Mouse (Mus musculus): ENCODE results near the gene Cmss1. TPM values are rescaled to one million over a fixed set of nuclear protein-coding genes. Genes with fewer than 3 reads are reported as not detected.

Cmss1 gene
- polyA plus RNA-seq, 1 experiment = 2.8 TPM

- no peaks in the 10 kb centered on the region for H3K9me3 ChIP-seq (ENCODE audit: control insufficient read depth, low read length)
- TF ChIP-seq TAL1 (IDR thresholded peaks at IDR 0.05; ENCODE audit: low read length) = no peak
- TF ChIP-seq GATA1 (IDR thresholded peaks at IDR 0.05; ENCODE audit: low read length) = no peak
- peaks cover 38% of the 10 kb centered on the region for H3K27me3 ChIP-seq (ENCODE audit: control insufficient read depth)
- H3K4me3 ChIP-seq (replicated peaks) = no peak overlapping the region
- peaks cover 3% of the 10 kb centered on the region for H3K4me1 ChIP-seq (ENCODE audit: control insufficient read depth)
- no peaks in the 10 kb centered on the region for H3K36me3 ChIP-seq (ENCODE audit: control insufficient read depth)
Observed at GRCm38 (mm10) chr16:57550817-57551216, 55.8 kb downstream of the Cmss1 start.

DNA sequence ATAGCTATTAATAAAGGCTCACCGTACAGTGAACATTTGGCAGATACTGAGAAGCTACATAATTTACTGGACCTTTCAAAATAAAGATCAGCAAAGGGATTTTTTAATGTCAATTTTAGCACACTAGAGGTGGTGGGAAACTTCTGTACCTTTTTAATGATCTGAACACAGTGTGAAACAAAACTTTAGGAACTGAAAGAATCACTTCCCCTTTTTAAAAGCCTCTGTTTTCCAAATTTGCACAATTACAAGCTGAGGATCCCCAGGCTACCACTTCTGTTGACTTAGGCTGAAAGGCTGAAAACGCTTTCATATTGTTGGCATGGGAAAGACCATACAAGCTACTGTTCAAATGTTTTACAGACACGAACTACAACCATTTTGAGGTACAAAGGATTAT lies 56.6 kb downstream of the Cmss1 start:
- Histone ChIP-seq H3K9me3 (ENCODE audit: control insufficient read depth, low read length) (no peaks in the 10 kb centered on the region), H3K4me3 (replicated peaks) (no peak overlapping the region), H3K4me1 (ENCODE audit: control insufficient read depth) (peaks cover 3% of the 10 kb centered on the region), H3K36me3 (ENCODE audit: control insufficient read depth) (no peaks in the 10 kb centered on the region), H3K27me3 (ENCODE audit: control insufficient read depth) (peaks cover 38% of the 10 kb centered on the region)
- TF ChIP-seq GATA1 (IDR thresholded peaks at IDR 0.05; ENCODE audit: low read length) = no peak
- no peak for TF ChIP-seq TAL1 (IDR thresholded peaks at IDR 0.05; ENCODE audit: low read length)

GRCm38 (mm10) chr16:57549061-57550037 lies 57.3 kb downstream of the Cmss1 start:
- Histone ChIP-seq H3K4me3 (replicated peaks) (peak overlapping the region; percentile 41), H3K4me1 (ENCODE audit: control insufficient read depth) (peaks cover 3% of the 10 kb centered on the region), H3K36me3 (ENCODE audit: control insufficient read depth) (no peaks in the 10 kb centered on the region), H3K27me3 (ENCODE audit: control insufficient read depth) (peaks cover 38% of the 10 kb centered on the region), H3K9me3 (ENCODE audit: control insufficient read depth, low read length) (no peaks in the 10 kb centered on the region)
- TF ChIP-seq TAL1 (IDR thresholded peaks at IDR 0.05; ENCODE audit: low read length) (no peak), GATA1 (IDR thresholded peaks at IDR 0.05; ENCODE audit: low read length) (no peak)

- Histone ChIP-seq H3K9me3 (ENCODE audit: control insufficient read depth, low read length) (no peaks in the 10 kb centered on the region), H3K27me3 (ENCODE audit: control insufficient read depth) (peaks cover 38% of the 10 kb centered on the region), H3K36me3 (ENCODE audit: control insufficient read depth) (no peaks in the 10 kb centered on the region), H3K4me3 (replicated peaks) (peak overlapping the region; percentile 41), H3K4me1 (ENCODE audit: control insufficient read depth) (peaks cover 3% of the 10 kb centered on the region)
- no peak for TF ChIP-seq TAL1 (IDR thresholded peaks at IDR 0.05; ENCODE audit: low read length)
- no peak for TF ChIP-seq GATA1 (IDR thresholded peaks at IDR 0.05; ENCODE audit: low read length)
Observed at GRCm38 (mm10) chr16:57548608-57549007, 58.1 kb downstream of the Cmss1 start.

GRCm38 (mm10) chr16:57546355-57546754 lies 60.3 kb downstream of the Cmss1 start:
- peaks cover 38% of the 10 kb centered on the region for H3K27me3 ChIP-seq (ENCODE audit: control insufficient read depth)
- H3K9me3 ChIP-seq (ENCODE audit: control insufficient read depth, low read length) = 0 out of 2 replicates have a peak, but pooled peaks cover 2% of the 10 kb centered on the region
- no peaks in the 10 kb centered on the region for H3K36me3 ChIP-seq (ENCODE audit: control insufficient read depth)
- no peak overlapping the region for H3K4me3 ChIP-seq (replicated peaks)
- H3K4me1 ChIP-seq (ENCODE audit: control insufficient read depth) = peaks cover 3% of the 10 kb centered on the region
- TF ChIP-seq GATA1 (IDR thresholded peaks at IDR 0.05; ENCODE audit: low read length) (no peak), TAL1 (IDR thresholded peaks at IDR 0.05; ENCODE audit: low read length) (no peak)

DNA sequence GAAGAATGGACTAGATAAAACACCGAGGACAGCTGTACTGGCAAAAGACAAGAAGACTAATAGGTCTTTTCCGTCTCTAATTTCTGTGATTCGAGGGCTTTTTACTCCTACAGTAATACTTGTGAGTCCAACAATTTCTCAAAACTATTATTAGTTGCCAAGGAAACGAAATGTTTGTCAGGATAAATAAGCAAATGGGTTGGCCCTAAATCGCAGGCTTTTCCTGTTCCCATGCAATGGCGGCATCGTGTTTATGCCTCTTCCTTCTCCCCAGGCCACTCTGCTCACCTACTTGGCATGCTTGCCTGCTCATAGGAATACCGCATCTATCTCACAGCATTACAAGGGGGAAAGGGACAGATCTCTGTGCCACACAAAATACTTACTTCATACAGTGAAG lies 62.2 kb downstream of the Cmss1 start:
- Histone ChIP-seq H3K9me3 (ENCODE audit: control insufficient read depth, low read length) (0 out of 2 replicates have a peak, but pooled peaks cover 2% of the 10 kb centered on the region), H3K4me1 (ENCODE audit: control insufficient read depth) (peaks cover 3% of the 10 kb centered on the region), H3K4me3 (replicated peaks) (no peak overlapping the region), H3K36me3 (ENCODE audit: control insufficient read depth) (no peaks in the 10 kb centered on the region), H3K27me3 (ENCODE audit: control insufficient read depth) (peaks cover 23% of the 10 kb centered on the region)
- TF ChIP-seq GATA1 (IDR thresholded peaks at IDR 0.05; ENCODE audit: low read length) = no peak
- TF ChIP-seq TAL1 (IDR thresholded peaks at IDR 0.05; ENCODE audit: low read length) = no peak

- Histone ChIP-seq H3K4me1 (ENCODE audit: control insufficient read depth) (no peaks in the 10 kb centered on the region; the same call in none of the 2 replicates), H3K4me3 (replicated peaks) (no peak overlapping the region), H3K9me3 (ENCODE audit: control insufficient read depth, low read length) (0 out of 2 replicates have a peak, but pooled peaks cover 2% of the 10 kb centered on the region), H3K36me3 (ENCODE audit: control insufficient read depth) (no peaks in the 10 kb centered on the region), H3K27me3 (ENCODE audit: control insufficient read depth) (peaks cover 11% of the 10 kb centered on the region)
- TF ChIP-seq TAL1 (IDR thresholded peaks at IDR 0.05; ENCODE audit: low read length) (no peak), GATA1 (IDR thresholded peaks at IDR 0.05; ENCODE audit: low read length) (no peak)
Observed at GRCm38 (mm10) chr16:57543243-57543642, 63.4 kb downstream of the Cmss1 start.

- no peaks in the 10 kb centered on the region; the same call in none of the 2 replicates for H3K4me1 ChIP-seq (ENCODE audit: control insufficient read depth)
- no peaks in the 10 kb centered on the region for H3K36me3 ChIP-seq (ENCODE audit: control insufficient read depth)
- no peaks in the 10 kb centered on the region for H3K9me3 ChIP-seq (ENCODE audit: control insufficient read depth, low read length)
- H3K4me3 ChIP-seq (replicated peaks) = no peak overlapping the region
- TF ChIP-seq TAL1 (IDR thresholded peaks at IDR 0.05; ENCODE audit: low read length) (no peak), GATA1 (IDR thresholded peaks at IDR 0.05; ENCODE audit: low read length) (no peak)
- no peaks in the 10 kb centered on the region for H3K27me3 ChIP-seq (ENCODE audit: control insufficient read depth)
Observed at GRCm38 (mm10) chr16:57536511-57536910, 70.2 kb downstream of the Cmss1 start.

DNA sequence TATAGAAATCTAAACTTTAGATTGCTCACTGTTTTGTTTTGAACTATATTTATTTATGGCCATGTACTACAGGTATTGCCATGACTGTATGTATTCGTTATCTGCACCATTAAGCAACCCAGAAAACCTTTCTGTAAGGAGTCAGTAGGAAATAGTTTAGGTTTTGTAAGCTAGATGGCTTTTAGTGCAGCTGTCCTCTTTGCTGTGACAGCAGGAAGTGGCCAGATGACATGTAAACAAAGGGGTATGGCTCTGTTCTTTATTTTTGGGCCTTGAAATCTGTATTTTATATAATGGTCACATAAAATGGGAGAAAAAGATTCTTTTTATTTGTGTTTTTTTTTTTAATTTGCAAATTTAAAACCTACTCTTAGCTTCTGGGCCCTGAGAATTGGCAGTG lies 71.9 kb downstream of the Cmss1 start:
- Histone ChIP-seq H3K27me3 (ENCODE audit: control insufficient read depth) (no peaks in the 10 kb centered on the region), H3K4me1 (ENCODE audit: control insufficient read depth) (no peaks in the 10 kb centered on the region; the same call in none of the 2 replicates), H3K36me3 (ENCODE audit: control insufficient read depth) (no peaks in the 10 kb centered on the region), H3K4me3 (replicated peaks) (no peak overlapping the region), H3K9me3 (ENCODE audit: control insufficient read depth, low read length) (no peaks in the 10 kb centered on the region)
- no peak for TF ChIP-seq TAL1 (IDR thresholded peaks at IDR 0.05; ENCODE audit: low read length)
- no peak for TF ChIP-seq GATA1 (IDR thresholded peaks at IDR 0.05; ENCODE audit: low read length)
